Mouse (Mus musculus) left cerebral cortex, adult 9 months (tissue): Measurements from ENCODE around the gene Cop1.
"Not testable (repeated sequence)": the region's sequence is repeated elsewhere in the genome, so short reads cannot be mapped to it uniquely, and the experiment has no call there.

Experiments
- DNase-seq, 2 experiments: peaks; one replicate each; pipeline ENCODE4 v3.0.0; 2022; ENCODE audit warnings: low spot score in 2 of 2

The Cop1 gene

DNA sequence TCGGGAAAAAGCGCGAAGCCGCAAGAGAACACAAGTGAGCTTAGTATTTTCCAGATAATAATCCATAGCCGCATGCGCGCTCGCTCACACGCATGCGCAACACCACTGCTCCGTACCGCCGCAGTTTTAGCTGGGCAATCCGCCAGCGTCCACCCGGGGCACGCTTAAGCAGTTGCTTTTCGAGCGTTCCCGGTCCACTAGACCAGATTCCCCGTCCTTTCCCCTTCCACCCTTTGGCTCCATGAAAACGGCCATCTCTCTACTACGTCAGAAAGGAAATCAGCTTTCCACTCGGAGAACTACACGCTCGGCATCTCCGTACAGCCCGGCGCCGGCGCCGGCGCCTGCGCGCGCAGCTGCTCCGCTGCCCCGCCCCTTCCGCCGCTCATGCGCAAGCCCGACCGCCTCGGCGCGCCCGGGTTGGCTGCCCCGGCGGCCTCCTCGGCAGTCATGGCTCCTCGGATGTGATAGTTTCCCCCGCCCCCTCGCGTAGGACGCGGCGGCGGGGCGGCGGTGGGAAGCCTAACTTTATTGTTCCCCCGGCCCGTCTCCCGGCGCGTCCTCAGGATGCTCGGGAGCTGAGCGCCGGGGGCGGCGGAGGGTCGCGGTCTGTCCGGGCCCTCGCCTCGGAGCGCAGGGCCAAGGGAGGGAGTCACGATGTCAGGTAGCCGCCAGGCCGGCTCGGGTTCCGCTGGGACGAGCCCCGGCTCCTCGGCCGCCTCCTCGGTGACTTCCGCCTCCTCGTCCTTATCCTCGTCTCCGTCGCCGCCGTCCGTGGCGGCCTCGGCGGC, at the start of gene Cop1:
Cop1 (plus strand) TSS at position 540 of the 791 bp plus-strand sequence.
- DNase-seq, result peak; percentile 71 to 91

DNA sequence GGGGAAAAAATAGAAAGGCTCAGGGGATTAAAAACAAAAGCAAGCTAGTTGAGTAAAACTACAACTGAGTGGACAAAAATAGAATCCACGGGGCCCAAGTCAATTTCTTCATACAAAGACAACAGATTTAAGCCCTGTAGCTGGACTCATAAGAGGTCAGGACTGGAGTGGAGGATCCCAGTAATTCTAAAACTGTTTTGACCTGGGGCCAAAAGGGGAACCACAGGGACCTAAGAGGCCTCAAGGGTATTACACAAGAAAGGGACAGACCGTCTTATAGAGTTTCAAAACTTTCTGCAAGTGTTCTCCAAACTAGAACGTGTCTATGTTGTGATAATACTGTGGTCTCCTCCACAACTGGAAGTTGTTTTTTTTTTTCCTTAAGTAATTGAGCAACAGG, 45.4 kb upstream of the Cop1 start:
- DNase-seq, result no peak

DNA sequence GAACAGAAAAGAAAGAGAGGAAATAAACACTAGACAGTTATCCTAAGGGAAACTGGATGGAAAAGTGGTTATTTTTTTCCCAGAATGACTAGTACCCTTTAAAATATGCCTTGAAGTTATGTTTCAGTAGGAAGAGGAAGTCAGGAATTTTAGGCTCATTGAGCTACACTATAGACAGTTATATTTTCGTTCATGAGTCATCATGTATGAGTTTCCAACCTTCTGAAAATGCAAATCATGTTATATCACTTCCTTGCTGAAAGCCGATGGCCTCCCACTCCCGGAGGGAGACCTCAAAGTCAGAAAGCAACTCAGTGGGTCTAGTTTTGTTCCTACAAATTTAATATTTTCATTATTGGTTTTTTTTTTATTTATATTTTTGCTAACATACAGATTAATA, 33.5 kb upstream of the Cop1 start:
- DNase-seq, result no peak

DNA sequence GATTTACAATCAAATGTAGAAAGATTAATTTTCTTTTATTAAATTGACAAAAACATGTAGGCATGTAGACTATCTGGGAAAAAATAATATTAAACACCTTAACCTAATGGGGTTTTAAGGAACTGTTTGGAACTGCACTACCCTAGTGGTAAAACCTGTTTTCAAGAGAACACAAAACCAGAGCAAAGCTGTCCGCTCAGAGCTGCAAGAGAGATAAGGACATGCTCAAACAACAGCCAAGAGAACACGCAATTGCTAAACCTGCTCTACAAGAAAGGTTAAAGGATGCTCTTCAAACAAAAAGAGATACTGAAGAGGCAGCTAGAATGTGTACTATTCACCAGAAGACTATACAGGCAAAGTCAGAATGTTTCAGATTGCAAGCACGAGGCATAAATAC, 32.5 kb upstream of the Cop1 start:
- no peak for DNase-seq

- DNase-seq, result no peak
Measured at GRCm38 (mm10) chr1:159201220-159201619, 30.9 kb upstream of the Cop1 start.

- peak; percentile 55 to 64 for DNase-seq
Measured at GRCm38 (mm10) chr1:159211711-159212110, 20.4 kb upstream of the Cop1 start.

DNA sequence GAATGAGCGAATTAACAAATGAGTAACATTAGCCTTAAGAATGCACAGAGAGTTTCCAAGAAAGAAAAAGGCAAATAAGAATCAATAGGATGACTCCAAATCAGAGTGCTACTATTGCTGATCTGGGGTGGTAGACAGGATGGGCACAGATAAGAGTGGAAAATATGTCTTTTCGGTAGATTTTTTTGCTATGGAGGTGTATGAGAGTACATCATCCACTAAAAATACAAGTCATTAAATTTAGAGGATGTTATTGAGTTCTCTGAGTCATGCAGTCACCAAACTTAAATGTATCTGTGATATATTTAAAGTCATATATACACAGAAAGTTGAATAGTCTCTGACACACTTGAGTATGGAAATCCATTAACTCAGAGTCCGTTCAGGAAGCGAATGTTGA, 14.7 kb upstream of the Cop1 start:
- no peak for DNase-seq

DNA sequence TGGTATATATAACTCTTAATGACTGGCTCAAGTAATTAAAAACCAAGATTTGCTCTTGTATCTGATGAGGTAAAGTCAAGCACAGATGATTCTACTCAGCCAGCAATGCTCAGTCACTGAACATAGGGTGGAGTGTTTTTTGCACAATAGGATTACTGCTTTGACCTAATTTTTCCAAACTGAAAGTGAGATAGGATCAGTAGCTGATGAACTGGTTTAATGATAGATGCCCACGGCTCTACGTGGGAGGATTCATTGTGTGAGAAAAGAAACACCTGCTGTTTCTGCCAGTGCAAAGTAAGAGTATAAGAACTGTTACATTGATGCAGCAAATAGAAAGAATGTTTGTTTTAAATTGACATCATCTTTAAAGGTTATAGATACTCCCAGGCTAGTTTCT, 10.1 kb upstream of the Cop1 start:
- DNase-seq, result no peak

DNA sequence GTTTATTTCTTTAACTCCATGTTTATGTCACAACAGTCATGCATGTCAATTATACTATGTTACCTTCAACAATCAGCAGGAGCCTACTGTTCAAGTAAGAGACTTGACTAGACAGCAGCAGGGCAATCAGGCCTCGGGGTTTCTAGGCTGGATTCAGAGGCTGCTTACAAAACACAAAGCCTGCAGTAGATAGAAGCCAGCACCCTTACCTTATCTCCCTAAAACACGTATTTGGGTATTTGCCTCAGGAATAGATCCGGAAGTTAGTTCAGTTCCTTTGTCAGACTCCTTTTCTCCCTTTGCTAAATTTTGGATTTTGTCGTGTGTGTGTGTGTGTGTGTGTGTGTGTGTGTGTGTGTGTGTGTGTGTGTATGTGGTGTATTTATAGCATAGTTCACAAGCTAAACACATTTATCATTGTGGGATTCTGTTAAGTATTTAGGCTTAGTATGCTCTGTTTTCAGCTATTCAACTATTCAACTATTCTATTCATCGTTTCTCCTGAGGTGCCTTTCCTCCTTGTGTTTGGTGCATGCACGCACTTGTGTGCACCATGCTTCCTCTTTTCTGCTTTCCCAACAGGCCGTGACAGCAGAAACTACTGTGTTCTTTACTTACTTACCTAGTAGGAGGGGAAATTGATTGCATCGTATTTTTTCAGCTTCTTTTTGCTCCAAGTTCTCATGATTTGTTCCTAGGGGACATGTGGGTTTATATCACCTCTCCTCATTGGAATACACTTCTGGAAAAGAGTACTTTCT, 6.9 kb upstream of the Cop1 start:
- DNase-seq, result no peak

DNA sequence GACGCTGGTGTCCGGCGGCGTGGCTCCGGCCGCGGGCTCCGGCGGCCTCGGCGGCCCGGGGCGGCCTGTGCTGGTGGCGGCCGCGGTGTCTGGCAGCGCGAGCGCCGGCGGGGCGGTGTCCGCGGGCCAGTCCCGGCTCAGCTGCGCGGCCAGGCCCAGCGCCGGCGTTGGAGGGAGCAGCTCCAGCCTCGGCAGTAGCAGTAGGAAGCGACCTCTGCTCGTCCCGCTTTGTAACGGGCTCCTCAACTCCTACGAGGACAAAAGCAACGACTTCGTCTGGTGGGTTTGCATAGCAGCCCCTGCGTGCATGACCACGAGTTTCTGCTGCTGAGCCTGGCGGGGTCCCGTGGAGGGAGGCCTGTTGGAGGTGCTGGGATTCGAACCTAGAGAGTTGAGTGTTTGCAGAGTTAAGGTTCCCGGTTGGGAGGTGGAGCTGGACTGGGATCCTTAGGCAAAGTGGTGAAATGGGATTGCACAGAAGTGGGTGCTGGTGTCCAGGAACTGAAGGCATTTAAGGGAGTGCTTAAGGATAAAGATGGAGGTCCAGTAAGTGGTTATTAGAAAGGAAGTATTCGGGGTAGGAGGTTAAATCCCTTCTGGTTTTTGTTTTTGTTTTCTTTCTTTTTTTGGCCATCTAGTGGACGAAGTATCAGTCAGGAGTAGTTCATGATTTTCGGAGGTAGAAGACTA, 597 bp downstream of the Cop1 start:
- not testable (repeated sequence) for DNase-seq

- no peak for DNase-seq
Measured at GRCm38 (mm10) chr1:159233426-159233825, 1.3 kb downstream of the Cop1 start.

GRCm38 (mm10) chr1:159234496-159234895, 2.4 kb downstream of the Cop1 start:
- no peak for DNase-seq

- no peak for DNase-seq
Measured at GRCm38 (mm10) chr1:159235674-159236073, 3.6 kb downstream of the Cop1 start.

GRCm38 (mm10) chr1:159238147-159238546, 6.0 kb downstream of the Cop1 start:
- no peak for DNase-seq

GRCm38 (mm10) chr1:159250320-159250719, 18.2 kb downstream of the Cop1 start:
- no peak for DNase-seq

- no peak for DNase-seq
Measured at GRCm38 (mm10) chr1:159253078-159253477, 21.0 kb downstream of the Cop1 start.

GRCm38 (mm10) chr1:159254906-159255685, 23.0 kb downstream of the Cop1 start:
- DNase-seq, result no peak

DNA sequence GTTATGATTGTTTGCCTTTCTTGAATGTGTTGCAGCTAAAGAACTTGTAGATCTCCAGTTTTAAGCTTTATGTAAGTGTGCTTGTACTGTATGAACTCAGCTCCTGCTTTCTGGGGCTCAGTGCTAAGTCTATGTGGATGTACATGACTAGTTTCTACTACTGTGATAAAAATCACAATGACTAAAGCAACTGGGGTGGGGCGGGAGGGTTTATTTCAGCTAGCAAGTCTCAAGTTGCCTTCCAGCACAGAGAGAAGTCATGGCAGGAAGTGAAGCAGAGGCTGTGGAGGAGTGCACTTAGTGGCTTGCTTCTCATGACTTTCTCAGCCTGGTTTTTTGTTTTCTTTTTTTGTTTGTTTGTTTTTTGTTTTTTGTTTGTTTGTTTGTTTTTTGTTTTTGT, 24.4 kb downstream of the Cop1 start:
- no peak for DNase-seq

DNA sequence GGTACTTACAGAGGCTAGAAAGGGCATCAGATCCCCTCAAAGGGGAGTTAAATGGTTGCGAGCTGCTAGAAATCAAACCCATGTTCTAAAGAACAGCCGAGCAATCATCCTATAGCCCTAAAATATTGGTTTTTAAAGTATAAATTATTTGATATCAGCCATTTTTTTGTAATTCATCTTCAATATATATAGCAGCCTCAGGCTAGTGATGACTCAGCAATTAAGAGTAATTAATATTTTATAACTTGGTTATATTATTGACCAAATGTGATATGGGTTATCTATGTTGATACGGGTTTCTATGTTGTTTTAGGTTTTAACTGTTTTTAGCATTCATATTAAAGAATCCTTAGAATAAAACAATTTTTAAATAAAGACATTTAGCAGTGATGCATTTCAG, 31.7 kb downstream of the Cop1 start:
- DNase-seq, result no peak

DNA sequence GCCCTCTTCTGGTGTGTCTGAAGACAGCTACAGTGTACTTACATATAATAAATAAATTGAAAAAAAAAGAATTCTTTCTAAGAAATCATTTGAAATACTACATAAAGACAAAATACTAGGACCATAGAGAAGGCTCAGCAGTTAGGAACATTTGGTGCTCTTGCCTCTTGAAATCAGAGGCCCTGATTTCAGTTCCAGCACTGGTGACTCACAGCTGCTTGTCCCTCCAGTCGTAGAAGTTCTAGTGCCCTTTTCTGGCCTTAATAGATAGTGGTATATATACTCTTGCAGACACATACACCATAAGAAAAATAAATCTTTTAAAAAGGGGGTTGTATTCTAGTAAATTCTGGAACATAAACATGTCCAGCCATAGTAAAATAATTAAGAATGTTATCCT, 48.0 kb downstream of the Cop1 start:
- DNase-seq, result no peak

DNA sequence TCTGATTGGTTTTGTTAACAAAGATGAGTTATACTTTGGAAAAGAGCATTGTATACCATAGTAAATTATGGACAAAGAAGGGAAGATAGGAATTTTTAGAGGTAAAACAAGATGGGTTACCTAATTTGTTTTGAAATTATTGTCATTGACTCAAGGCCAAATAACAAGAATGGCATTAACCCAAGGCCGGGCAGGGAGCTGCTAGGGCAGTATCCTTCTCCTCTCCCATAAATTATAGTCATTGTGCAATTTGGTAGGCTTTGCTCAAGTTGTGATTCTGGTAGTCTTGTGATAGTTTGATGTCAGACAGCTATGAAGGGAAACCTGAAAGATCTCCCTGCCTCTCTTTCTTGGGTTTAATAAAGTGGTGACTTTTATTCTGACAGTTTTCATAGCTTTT, 49.7 kb downstream of the Cop1 start:
- DNase-seq, result no peak

GRCm38 (mm10) chr1:159286833-159287232, 54.7 kb downstream of the Cop1 start:
- DNase-seq, result no peak
